Mouse (Mus musculus) embryonic facial prominence, embryonic 13.5 days (tissue): ENCODE results near the gene Sh3rf1. TPM values are rescaled to one million over a fixed set of nuclear protein-coding genes. Genes with fewer than 3 reads are reported as not detected.

ENCODE experiments used
- ATAC-seq: fragments of 200-750 bp; cut with Nextera tagmentation; 2 replicates; pipeline ENCODE4 v1.8.0; 2017; ENCODE audit warnings: low read depth; ENCODE audit not compliant: insufficient number of reproducible peaks, insufficient read depth, low FRiP score, low TSS enrichment
- H3K27ac ChIP-seq: fragments of 300-500 bp; sonication (generic); 2 replicates; pipeline ENCODE4 v1.5.1; 2015; ENCODE audit warnings: moderate library complexity, mild to moderate bottlenecking, inconsistent platforms
- H3K27me3 ChIP-seq: fragments of 300-500 bp; sonication (generic); 2 replicates; pipeline ENCODE4 v1.6.1; 2015; ENCODE audit warnings: mild to moderate bottlenecking, inconsistent platforms
- H3K36me3 ChIP-seq: fragments of 300-500 bp; sonication (generic); 2 replicates; pipeline ENCODE4 v1.6.1; 2015; ENCODE audit warnings: mild to moderate bottlenecking, inconsistent platforms
- H3K4me1 ChIP-seq: fragments of 300-500 bp; sonication (generic); 2 replicates; pipeline ENCODE4 v1.6.1; 2015; ENCODE audit warnings: inconsistent platforms
- H3K4me2 ChIP-seq: fragments of 300-500 bp; sonication (generic); 2 replicates; pipeline ENCODE4 v1.6.1; 2015; ENCODE audit warnings: moderate library complexity, mild to moderate bottlenecking, inconsistent platforms
- H3K4me3 ChIP-seq: fragments of 300-500 bp; sonication (generic); 2 replicates; pipeline ENCODE4 v1.5.1; 2015; ENCODE audit warnings: mild to moderate bottlenecking, inconsistent platforms
- H3K9ac ChIP-seq: fragments of 300-500 bp; sonication (generic); 2 replicates; pipeline ENCODE4 v1.6.1; 2015; ENCODE audit warnings: mild to moderate bottlenecking, inconsistent platforms
- H3K9me3 ChIP-seq: fragments of 300-500 bp; sonication (generic); 2 replicates; pipeline ENCODE4 v1.6.1; 2016; ENCODE audit warnings: inconsistent platforms
- whole genome bisulfite sequencing: fragments of 180-500 bp; shearing (Covaris S2); methylation state at CpG from one replicate; pipeline ENCODE4 v1.1.7; 2015; ENCODE audit warnings: mixed read lengths; 5-methylcytosine and 5-hydroxymethylcytosine counted together
- polyA plus RNA-seq: library from polyadenylated mRNA; unstranded; fragments of >200 nt; fragmentation: Nextera tagmentation; extraction: Ambion mirVana; gene quantifications from 2 replicates; pipeline ENCODE4 v1.2.1, GENCODE M21; 2015

Sh3rf1 gene
- polyA plus RNA-seq, 1 experiment from 2014 or later, result 14.9 TPM

- Histone ChIP-seq H3K4me2 (no peak overlapping the region), H3K9me3 (no peaks in the 10 kb centered on the region), H3K9ac (no peak overlapping the region), H3K4me3 (no peak overlapping the region), H3K27ac (no peak overlapping the region), H3K4me1 (peaks cover 8% of the 10 kb centered on the region; the same call in 1 of the 2 replicates), H3K36me3 (peaks cover 6% of the 10 kb centered on the region; the same call in 1 of the 2 replicates), H3K27me3 (no peaks in the 10 kb centered on the region)
- 82% methylated on average over 12 of the region's 12 CpGs for WGBS
- ATAC-seq, result no peak
Observed at GRCm38 (mm10) chr8:61341587-61342441, 118.1 kb downstream of the Sh3rf1 start.

- Histone ChIP-seq H3K4me1 (peaks cover 10% of the 10 kb centered on the region), H3K36me3 (peaks cover 6% of the 10 kb centered on the region; the same call in 1 of the 2 replicates), H3K9me3 (no peaks in the 10 kb centered on the region), H3K27ac (no peak overlapping the region), H3K4me3 (no peak overlapping the region), H3K9ac (no peak overlapping the region), H3K4me2 (no peak overlapping the region), H3K27me3 (no peaks in the 10 kb centered on the region)
- ATAC-seq, result no peak
- 72% methylated on average over 7 of the region's 7 CpGs for WGBS
Observed at GRCm38 (mm10) chr8:61342473-61343026, 118.9 kb downstream of the Sh3rf1 start.

GRCm38 (mm10) chr8:61344435-61344834, 120.8 kb downstream of the Sh3rf1 start:
- H3K27me3 ChIP-seq, result no peaks in the 10 kb centered on the region
- H3K27ac ChIP-seq, result no peak overlapping the region
- WGBS, result 87% methylated on average over 2 of the region's 2 CpGs
- H3K4me3 ChIP-seq, result no peak overlapping the region
- peaks cover 24% of the 10 kb centered on the region for H3K4me1 ChIP-seq
- peaks cover 4% of the 10 kb centered on the region for H3K36me3 ChIP-seq
- no peak overlapping the region for H3K9ac ChIP-seq
- H3K4me2 ChIP-seq, result no peak overlapping the region
- no peaks in the 10 kb centered on the region for H3K9me3 ChIP-seq
- ATAC-seq, result no peak

- Histone ChIP-seq H3K4me1 (peaks cover 16% of the 10 kb centered on the region), H3K36me3 (peaks cover 17% of the 10 kb centered on the region)
Observed at GRCm38 (mm10) chr8:61346941-61347340, 123.3 kb downstream of the Sh3rf1 start.

GRCm38 (mm10) chr8:61347526-61347925, 123.9 kb downstream of the Sh3rf1 start:
- Histone ChIP-seq H3K4me3 (no peak overlapping the region), H3K9me3 (no peaks in the 10 kb centered on the region), H3K4me2 (no peak overlapping the region), H3K27me3 (no peaks in the 10 kb centered on the region), H3K27ac (no peak overlapping the region), H3K9ac (no peak overlapping the region), H3K36me3 (peaks cover 21% of the 10 kb centered on the region), H3K4me1 (peaks cover 16% of the 10 kb centered on the region)
- no peak for ATAC-seq
- WGBS, result 63% methylated on average over 6 of the region's 6 CpGs

More at GRCm38 (mm10) chr8:61346941-61347340, 123.3 kb downstream of the Sh3rf1 start:
- no peak overlapping the region for H3K27ac ChIP-seq
- no peak for ATAC-seq
- H3K9me3 ChIP-seq, result no peaks in the 10 kb centered on the region
- H3K9ac ChIP-seq, result no peak overlapping the region
- H3K4me3 ChIP-seq, result no peak overlapping the region
- no peak overlapping the region for H3K4me2 ChIP-seq
- no peaks in the 10 kb centered on the region for H3K27me3 ChIP-seq
- WGBS, result 91% methylated on average over 6 of the region's 6 CpGs

GRCm38 (mm10) chr8:61348029-61348428, 124.4 kb downstream of the Sh3rf1 start:
- 61% methylated on average over 5 of the region's 5 CpGs for WGBS
- H3K4me1 ChIP-seq, result peaks cover 16% of the 10 kb centered on the region
- no peak overlapping the region for H3K4me2 ChIP-seq
- no peak for ATAC-seq
- H3K27me3 ChIP-seq, result no peaks in the 10 kb centered on the region
- no peak overlapping the region for H3K27ac ChIP-seq
- no peak overlapping the region for H3K4me3 ChIP-seq
- H3K9me3 ChIP-seq, result no peaks in the 10 kb centered on the region
- H3K9ac ChIP-seq, result no peak overlapping the region
- H3K36me3 ChIP-seq, result peaks cover 21% of the 10 kb centered on the region

- Histone ChIP-seq H3K9me3 (no peaks in the 10 kb centered on the region), H3K4me2 (no peak overlapping the region), H3K4me3 (no peak overlapping the region), H3K36me3 (peaks cover 21% of the 10 kb centered on the region), H3K27me3 (no peaks in the 10 kb centered on the region), H3K9ac (no peak overlapping the region), H3K27ac (no peak overlapping the region), H3K4me1 (peaks cover 16% of the 10 kb centered on the region)
- no peak for ATAC-seq
- WGBS, result 34% methylated on average over 8 of the region's 8 CpGs
Observed at GRCm38 (mm10) chr8:61348518-61348917, 124.8 kb downstream of the Sh3rf1 start.

GRCm38 (mm10) chr8:61350443-61350842, 126.8 kb downstream of the Sh3rf1 start:
- Histone ChIP-seq H3K4me1 (peaks cover 23% of the 10 kb centered on the region), H3K9ac (no peak overlapping the region), H3K27me3 (no peaks in the 10 kb centered on the region), H3K4me2 (no peak overlapping the region), H3K4me3 (no peak overlapping the region), H3K9me3 (no peaks in the 10 kb centered on the region), H3K27ac (no peak overlapping the region), H3K36me3 (peaks cover 24% of the 10 kb centered on the region)
- WGBS, result 37% methylated on average over 9 of the region's 9 CpGs
- no peak for ATAC-seq

GRCm38 (mm10) chr8:61351638-61352037, 128.0 kb downstream of the Sh3rf1 start:
- no peak for ATAC-seq
- Histone ChIP-seq H3K4me2 (no peak overlapping the region), H3K9me3 (no peaks in the 10 kb centered on the region), H3K27me3 (no peaks in the 10 kb centered on the region), H3K4me1 (peaks cover 26% of the 10 kb centered on the region), H3K36me3 (peaks cover 24% of the 10 kb centered on the region), H3K4me3 (no peak overlapping the region), H3K9ac (no peak overlapping the region), H3K27ac (no peak overlapping the region)
- 88% methylated on average over 5 of the region's 5 CpGs for WGBS

- Histone ChIP-seq H3K4me2 (no peak overlapping the region), H3K9ac (no peak overlapping the region), H3K9me3 (no peaks in the 10 kb centered on the region), H3K27me3 (no peaks in the 10 kb centered on the region), H3K27ac (no peak overlapping the region; the same call in 1 of the 2 replicates), H3K4me3 (no peak overlapping the region), H3K4me1 (peaks cover 23% of the 10 kb centered on the region), H3K36me3 (peaks cover 22% of the 10 kb centered on the region; the same call in 1 of the 2 replicates)
- no peak for ATAC-seq
- WGBS, result 29% methylated on average over 5 of the region's 5 CpGs
Observed at GRCm38 (mm10) chr8:61355503-61355902, 131.8 kb downstream of the Sh3rf1 start.

- Histone ChIP-seq H3K4me3 (no peak overlapping the region), H3K9ac (no peak overlapping the region), H3K36me3 (peaks cover 32% of the 10 kb centered on the region), H3K4me2 (no peak overlapping the region), H3K27me3 (no peaks in the 10 kb centered on the region), H3K9me3 (no peaks in the 10 kb centered on the region), H3K27ac (no peak overlapping the region), H3K4me1 (peaks cover 23% of the 10 kb centered on the region)
- ATAC-seq, result no peak
- WGBS, result 21% methylated on average over 8 of the region's 8 CpGs
Observed at GRCm38 (mm10) chr8:61359004-61359403, 135.3 kb downstream of the Sh3rf1 start.

GRCm38 (mm10) chr8:61359851-61360272, 136.2 kb downstream of the Sh3rf1 start:
- Histone ChIP-seq H3K4me1 (peaks cover 19% of the 10 kb centered on the region), H3K4me3 (no peak overlapping the region), H3K27ac (no peak overlapping the region), H3K27me3 (no peaks in the 10 kb centered on the region), H3K36me3 (peaks cover 37% of the 10 kb centered on the region), H3K9ac (no peak overlapping the region), H3K9me3 (no peaks in the 10 kb centered on the region), H3K4me2 (no peak overlapping the region)
- 48% methylated on average over 10 of the region's 10 CpGs for WGBS
- no peak for ATAC-seq
